Mouse (Mus musculus) cerebellum, adult 2 months (tissue): ENCODE data around the gene Zmat5.

Source experiments
- CTCF ChIP-seq: fragments of 200-500 bp; IDR thresholded peaks from 2 replicates; pipeline ENCODE4 v1.5.1; 2011; ENCODE audit warnings: low read depth, mild to moderate bottlenecking, control low read depth, low read length, moderate library complexity, borderline replicate concordance; ENCODE audit not compliant: insufficient read depth
- POLR2A ChIP-seq: fragments of 200-500 bp; IDR thresholded peaks from 2 replicates; pipeline ENCODE4 v1.6.1; 2011; ENCODE audit warnings: low read length, control low read depth, borderline replicate concordance; ENCODE audit not compliant: insufficient read depth

DNA sequence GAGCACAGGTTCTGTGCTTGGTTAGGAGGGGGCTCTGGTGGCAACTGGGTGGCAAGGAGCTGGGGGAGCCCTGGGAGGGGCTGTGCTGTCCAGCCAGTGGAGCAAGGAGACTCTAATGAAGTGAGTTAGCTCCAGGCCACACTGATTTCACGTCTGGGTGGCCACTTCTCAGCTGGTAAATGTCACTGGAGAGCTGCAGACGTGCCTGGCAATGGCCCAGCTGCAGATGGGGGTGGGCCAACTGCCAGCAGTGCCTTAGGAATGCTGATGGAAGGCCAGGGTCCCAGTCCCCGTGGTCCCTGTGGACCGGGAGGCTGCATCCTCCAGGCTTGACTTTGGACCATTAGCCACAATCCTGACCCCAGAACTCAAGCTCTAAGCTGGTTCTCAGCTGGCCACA is 56.0 kb downstream of the Zmat5 start:
- TF ChIP-seq CTCF = no peak
- TF ChIP-seq POLR2A = no peak
